Mouse (Mus musculus): ENCODE results near the gene Cfap299.

DNA sequence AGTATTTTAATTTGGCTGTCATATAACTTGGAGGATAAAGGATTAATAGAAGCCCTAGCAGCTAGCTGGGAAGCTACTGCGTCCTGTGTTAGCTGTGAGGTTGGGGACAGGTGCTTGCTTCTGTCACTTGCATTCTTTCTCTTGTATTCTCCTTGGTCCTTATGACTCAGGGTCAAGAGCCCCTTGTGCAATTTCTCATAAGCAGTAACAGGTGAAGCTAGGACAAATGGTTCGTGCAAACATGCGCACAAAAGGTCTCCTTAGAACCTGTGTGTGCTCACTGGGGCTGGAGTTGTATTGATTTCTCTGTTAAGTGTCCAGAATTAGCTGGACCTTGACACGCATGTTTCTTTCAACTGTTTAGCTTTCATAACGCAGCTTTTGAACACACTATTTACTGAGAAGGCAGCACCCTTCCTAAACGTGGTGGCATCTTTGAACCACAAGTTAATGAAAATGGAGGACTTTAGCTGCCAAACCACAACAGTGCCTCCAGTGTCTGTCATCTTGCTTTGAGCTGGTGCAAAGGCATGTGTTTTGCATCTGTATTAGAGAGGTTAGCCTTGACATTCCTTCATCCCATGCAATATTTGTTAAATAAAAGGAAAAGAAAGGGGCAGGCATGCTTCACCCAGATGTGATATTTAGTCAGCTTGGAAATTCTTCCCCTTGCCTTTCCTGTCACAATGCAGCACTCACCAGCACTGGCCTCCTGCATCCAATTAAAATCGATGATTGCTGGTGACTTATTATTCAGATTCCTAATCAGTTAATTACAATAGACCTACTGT lies 223.9 kb downstream of the Cfap299 start:
- TF ChIP-seq POLR2A (IDR thresholded peaks at IDR 0.05; ENCODE audit: borderline replicate concordance, control insufficient read depth, low read depth, low read length) = no peak
- TF ChIP-seq CTCF (IDR thresholded peaks at IDR 0.05; ENCODE audit: control insufficient read depth, insufficient read depth, low read length) = no peak
